ENCODE assay signal across 20 mouse cellular contexts in the genomic region with DNA sequence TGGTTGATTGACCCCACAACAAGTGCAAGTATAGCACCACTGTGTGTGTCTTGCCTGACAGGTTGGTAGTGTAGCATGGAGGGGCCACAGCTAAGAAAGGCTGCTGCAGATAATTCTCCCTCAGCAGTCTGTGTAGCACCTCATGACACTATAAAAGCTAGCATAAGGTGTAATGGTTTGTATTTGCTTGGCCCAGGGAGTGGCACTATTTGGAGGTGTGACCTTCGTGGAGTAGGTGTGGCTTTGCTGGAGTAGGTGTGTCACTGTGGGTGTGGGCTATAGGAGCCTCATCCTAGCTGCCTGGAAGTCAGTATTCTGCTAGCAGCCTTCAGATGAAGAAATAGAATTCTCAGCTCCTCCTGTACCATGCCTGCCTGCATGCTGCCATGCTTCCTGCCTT.
"Had no signal": no experiment of that assay in that cellular context is flagged by ENCODE, and none has a peak within 500 bp of the region (broad histone marks: within the 10 kb centered on the region; RNA-seq: fewer than 3 reads in every experiment).

No protein-coding gene starts in this region.

- H3K9ac ChIP-seq: kidney, embryonic 15.5 days; limb, embryonic 12.5 days; limb, embryonic 15.5 days; liver, embryonic 14.5 days; liver, postnatal 0 days; lung, embryonic 14.5 days; midbrain, embryonic 12.5 days; midbrain, embryonic 15.5 days; neural tube, embryonic 13.5 days; stomach, embryonic 15.5 days had no signal

- H3K9me3 ChIP-seq: kidney, embryonic 15.5 days; limb, embryonic 12.5 days; limb, embryonic 15.5 days; midbrain, embryonic 12.5 days; midbrain, embryonic 15.5 days; neural tube, embryonic 13.5 days; stomach, embryonic 15.5 days had no signal

- H3K4me2 ChIP-seq: kidney, embryonic 15.5 days; limb, embryonic 12.5 days; limb, embryonic 15.5 days; liver, embryonic 11.5 days; lung, embryonic 14.5 days; midbrain, embryonic 12.5 days; midbrain, embryonic 15.5 days; neural tube, embryonic 13.5 days; stomach, embryonic 15.5 days had no signal

- H3K4me3 ChIP-seq: kidney, embryonic 15.5 days; limb, embryonic 12.5 days; limb, embryonic 15.5 days; midbrain, embryonic 12.5 days; midbrain, embryonic 15.5 days; neural tube, embryonic 13.5 days; stomach, embryonic 15.5 days had no signal

- ATAC-seq: liver, postnatal 0 days; midbrain, embryonic 15.5 days had no signal

- DNase-seq: kidney, postnatal 10 days; kidney, postnatal 36 days; left cerebral cortex, postnatal 4 days; liver, postnatal 0 days; lung, embryonic 14.5 days; retina, postnatal 1 day; right cerebral cortex, postnatal 25 days; spleen, adult 18-20 months; thymus, adult 2 months; thymus, postnatal 25 days had no signal

- H3K27me3 ChIP-seq: kidney, embryonic 15.5 days; limb, embryonic 12.5 days; limb, embryonic 15.5 days; midbrain, embryonic 12.5 days; midbrain, embryonic 15.5 days; neural tube, embryonic 13.5 days; stomach, embryonic 15.5 days had no signal

- H3K36me3 ChIP-seq: kidney, embryonic 15.5 days; limb, embryonic 12.5 days; limb, embryonic 15.5 days; midbrain, embryonic 12.5 days; midbrain, embryonic 15.5 days; neural tube, embryonic 13.5 days; stomach, embryonic 15.5 days had no signal

- H3K27ac ChIP-seq: kidney, embryonic 15.5 days; limb, embryonic 12.5 days; limb, embryonic 15.5 days; liver, embryonic 14.5 days; macrophage; midbrain, embryonic 12.5 days; midbrain, embryonic 15.5 days; neural tube, embryonic 13.5 days; stomach, embryonic 15.5 days had no signal

- H3K4me1 ChIP-seq: stomach, embryonic 15.5 days had no signal
